In the genomic region with DNA sequence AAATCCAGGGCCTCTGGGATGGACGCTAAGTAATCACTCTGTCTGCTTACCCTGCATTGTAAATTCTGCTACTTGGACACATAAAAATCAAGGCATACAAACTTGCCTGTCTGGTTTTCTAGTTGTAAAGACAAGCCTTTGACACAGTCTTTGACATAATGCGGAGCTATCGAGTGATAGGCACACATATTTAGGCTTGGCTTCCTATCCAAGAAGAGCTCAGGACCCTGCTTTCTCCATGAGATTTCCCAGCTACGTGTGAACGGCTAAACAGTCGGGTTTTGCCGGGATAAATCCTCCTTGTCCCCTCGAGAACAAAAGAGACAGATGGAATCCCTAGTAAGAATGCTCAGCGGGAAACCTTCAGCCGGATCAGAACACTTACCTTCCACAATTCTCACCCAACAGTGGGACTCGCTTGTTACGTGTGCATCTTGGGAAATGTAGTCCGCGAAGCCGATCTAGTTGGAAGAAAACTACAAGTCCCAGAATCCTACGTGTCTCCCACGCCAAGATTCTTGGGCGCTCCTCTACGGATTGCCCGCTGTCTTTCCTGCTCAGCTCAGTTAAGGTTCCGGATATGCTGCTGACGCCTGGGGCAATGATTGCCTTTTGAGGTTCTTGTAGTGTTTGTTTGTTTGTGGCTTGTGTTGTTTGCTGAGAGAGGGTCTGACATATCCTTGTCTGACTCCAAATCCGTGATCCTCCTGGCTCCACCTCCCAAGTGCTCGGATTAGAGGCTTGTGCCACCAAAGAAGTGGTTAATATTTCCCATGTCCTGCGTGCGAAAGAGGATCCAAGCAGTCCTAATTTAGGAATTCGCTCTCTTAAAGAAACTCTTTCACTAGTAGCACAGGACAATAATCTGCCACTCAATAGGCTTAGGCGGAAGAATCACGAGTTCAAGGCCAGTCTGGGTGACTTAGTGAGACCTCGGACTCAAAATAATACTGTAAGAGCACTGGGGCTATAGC, we compare ENCODE assay signal across 8 mouse cellular contexts. TPM values are rescaled to one million over a fixed set of nuclear protein-coding genes. Genes with fewer than 3 reads are reported as not detected.
DNase-seq lines count a peak whose midpoint lies in the region; ATAC-seq and TF ChIP-seq lines count a peak whose summit lies in the region.

Gene Sirt4 (minus strand): TSS at position 779 of the 974 bp plus-strand sequence.

- peaks cover 16% of the 10 kb centered on the region for H3K4me1 ChIP-seq in heart, embryonic 12.5 days (replicated peaks)
- no peaks in the 10 kb centered on the region for H3K4me1 ChIP-seq in kidney, postnatal 0 days (replicated peaks; ENCODE audit: insufficient read depth, low read length)
- H3K4me1 ChIP-seq in liver, embryonic 11.5 days (replicated peaks; ENCODE audit: control insufficient read depth, insufficient read depth, low read length), result peaks cover 10% of the 10 kb centered on the region

- H3K4me2 ChIP-seq in heart, embryonic 12.5 days, result peak within 1 kb of the TSS; percentile 64
- H3K4me2 ChIP-seq in kidney, postnatal 0 days (ENCODE audit: low read length), result peak within 1 kb of the TSS; percentile 47
- peak within 1 kb of the TSS; percentile 70 for H3K4me2 ChIP-seq in liver, embryonic 11.5 days

- H3K9me3 ChIP-seq in heart, embryonic 12.5 days (replicated peaks), result no peaks in the 10 kb centered on the region
- no peaks in the 10 kb centered on the region for H3K9me3 ChIP-seq in kidney, postnatal 0 days (replicated peaks; ENCODE audit: low read length)
- H3K9me3 ChIP-seq in liver, embryonic 11.5 days (ENCODE audit: control insufficient read depth, low read length), result no peaks in the 10 kb centered on the region

- ATAC-seq in CD4-positive, CD25-positive, alpha-beta regulatory T cell, adult 4 months, result peak; percentile 92
- peak; percentile 96 for ATAC-seq in erythroid progenitor cell, adult 5-6 weeks (replicated peaks; ENCODE audit: low FRiP score, poor library complexity, severe bottlenecking)
- ATAC-seq in heart, embryonic 12.5 days (ENCODE audit: insufficient number of reproducible peaks, low FRiP score), result peak; percentile 84
- peak; percentile 74 for ATAC-seq in kidney, postnatal 0 days (replicated peaks; ENCODE audit: low FRiP score, low read depth)
- ATAC-seq in liver, embryonic 11.5 days (replicated peaks; ENCODE audit: low FRiP score), result peak; percentile 86

- TF ChIP-seq POLR2A in brain, embryonic 14.5 days (IDR thresholded peaks at IDR 0.05; ENCODE audit: borderline replicate concordance, extremely low read depth, insufficient read depth, insufficient read length, poor library complexity, severe bottlenecking), result peak; percentile 22; the same call in 1 of the 2 replicates

- peak within 1 kb of the TSS; percentile 54 for H3K4me3 ChIP-seq in heart, embryonic 12.5 days
- H3K4me3 ChIP-seq in kidney, postnatal 0 days (replicated peaks; ENCODE audit: low read depth, low read length), result peak within 1 kb of the TSS; percentile 25
- H3K4me3 ChIP-seq in liver, embryonic 11.5 days (ENCODE audit: low read depth, low read length), result peak within 1 kb of the TSS; percentile 46

- peak within 1 kb of the TSS; percentile 7; the same call in 1 of the 2 replicates for H3K27ac ChIP-seq in heart, embryonic 12.5 days (ENCODE audit: poor library complexity, severe bottlenecking)
- peak within 1 kb of the TSS; percentile 68 for H3K27ac ChIP-seq in kidney, postnatal 0 days
- H3K27ac ChIP-seq in liver, embryonic 11.5 days (ENCODE audit: low read depth, low read length), result no peak within 1 kb of the TSS

- no peak for TF ChIP-seq CTCF in brain, embryonic 14.5 days (IDR thresholded peaks at IDR 0.05; ENCODE audit: borderline replicate concordance, extremely low read depth, insufficient read depth, insufficient read length)
- no peak for TF ChIP-seq CTCF in kidney, postnatal 0 days (IDR thresholded peaks at IDR 0.05; ENCODE audit: low read depth)

- WGBS in heart, embryonic 12.5 days, result 8% methylated on average over 30 of the region's 30 CpGs
- WGBS in kidney, postnatal 0 days, result 5% methylated on average over 30 of the region's 30 CpGs
- WGBS in liver, embryonic 11.5 days, result 8% methylated on average over 30 of the region's 30 CpGs

- peaks cover 35% of the 10 kb centered on the region for H3K27me3 ChIP-seq in heart, embryonic 12.5 days (replicated peaks)
- no peaks in the 10 kb centered on the region for H3K27me3 ChIP-seq in kidney, postnatal 0 days (ENCODE audit: insufficient read depth, low read length)
- 0 out of 2 replicates have a peak, but pooled peaks cover 3% of the 10 kb centered on the region for H3K27me3 ChIP-seq in liver, embryonic 11.5 days (replicated peaks; ENCODE audit: control insufficient read depth, insufficient read depth, low read length)

- DNase-seq in brain, embryonic 14.5 days (ENCODE audit: low read depth), result peak; percentile 99
- DNase-seq in kidney, postnatal 0 days (ENCODE audit: low spot score), result peak; percentile 98
- DNase-seq in liver, embryonic 11.5 days (ENCODE audit: low spot score), result peak; percentile 76
- DNase-seq in naive thymus-derived CD4-positive, alpha-beta T cell, adult 2 months (ENCODE audit: low read depth), result peak; percentile 94
- DNase-seq in telencephalon, adult 2 months (ENCODE audit: low read depth, low spot score), result peak; percentile 98

- peaks cover 5% of the 10 kb centered on the region; the same call in 1 of the 2 replicates for H3K36me3 ChIP-seq in heart, embryonic 12.5 days
- 0 out of 2 replicates have a peak, but pooled peaks cover 4% of the 10 kb centered on the region for H3K36me3 ChIP-seq in kidney, postnatal 0 days (ENCODE audit: insufficient read depth, low read length)
- H3K36me3 ChIP-seq in liver, embryonic 11.5 days (ENCODE audit: control insufficient read depth, insufficient read depth, low read length), result no peaks in the 10 kb centered on the region

- H3K9ac ChIP-seq in heart, embryonic 12.5 days, result peak within 1 kb of the TSS; percentile 71
- peak within 1 kb of the TSS; percentile 57 for H3K9ac ChIP-seq in kidney, postnatal 0 days (ENCODE audit: low read depth, low read length)
- peak within 1 kb of the TSS; percentile 62 for H3K9ac ChIP-seq in liver, embryonic 11.5 days (ENCODE audit: low read depth, low read length)

RNA-seq across cellular contexts. Expression of gene Sirt4, which starts in this region (rescaled TPM):
- polyA plus RNA-seq in CD4-positive, CD25-positive, alpha-beta regulatory T cell, adult 4 months (2017; shearing (Covaris generic)), result 10 to 100 TPM in 1 of 2 experiments, 1 to 10 TPM in 1; 9.9 to 18.6 TPM
- 57.3 and 89.4 TPM in 2 replicates for polyA plus RNA-seq in brain, embryonic 14.5 days (2012; rRNA removed)
- 1.8 TPM in 1 of 2 replicates, not detected in the other for total RNA-seq in erythroid progenitor cell, adult 5-6 weeks (2015; ENCODE audit: low replicate concordance)
- 3.3 TPM in 1 of 2 replicates, not detected in the other for total RNA-seq in erythroid progenitor cell, adult 5-6 weeks (2017; ENCODE audit: low replicate concordance)
- polyA plus RNA-seq in heart, embryonic 12.5 days (2016; fragmentation: Nextera tagmentation; extraction: Ambion mirVana), result 14.7 and 18.0 TPM in 2 replicates
- polyA plus RNA-seq in kidney, postnatal 0 days (2015; fragmentation: Nextera tagmentation; extraction: Ambion mirVana), result 19.6 and 20.2 TPM in 2 replicates
- polyA plus RNA-seq in liver, embryonic 11.5 days (2014; fragmentation: Nextera tagmentation; extraction: Ambion mirVana), result 14.8 and 15.2 TPM in 2 replicates
